Mouse (Mus musculus) heart, adult 2 months (tissue): ENCODE results near the gene Filip1.

ENCODE experiments used
- CTCF ChIP-seq: fragments of 200-600 bp; IDR thresholded peaks from 2 replicates; pipeline ENCODE4 v1.8.1; 2022; ENCODE audit warnings: antibody characterized with exemption, mild to moderate bottlenecking, moderate library complexity
- EP300 ChIP-seq: fragments of 200-500 bp; IDR thresholded peaks from 2 replicates; pipeline ENCODE4 v1.6.1; 2011; ENCODE audit warnings: low read depth, low read length, control low read depth; ENCODE audit not compliant: insufficient read depth
- POLR2A ChIP-seq: fragments of 200-500 bp; IDR thresholded peaks from 2 replicates; pipeline ENCODE4 v1.6.1; 2011; ENCODE audit warnings: mild to moderate bottlenecking, low read depth, low read length, control low read depth; ENCODE audit not compliant: insufficient read depth

DNA sequence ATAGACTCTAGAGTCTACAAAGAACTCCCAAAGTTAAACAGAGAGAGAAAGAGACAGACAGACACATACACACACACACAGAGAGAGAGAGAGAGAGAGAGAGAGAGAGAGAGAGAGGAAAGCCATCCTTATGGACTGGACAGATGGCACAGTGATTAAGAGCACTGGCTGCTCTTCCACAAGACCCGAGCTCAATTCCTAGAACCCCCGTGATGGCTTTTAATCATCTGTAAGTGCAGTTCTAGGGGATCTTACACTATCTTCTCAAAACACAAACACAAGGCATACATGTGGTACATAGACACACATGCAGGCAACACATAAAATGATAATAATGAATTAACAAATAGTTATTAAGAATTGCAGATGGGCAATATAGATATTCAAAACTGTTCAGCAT is 64.3 kb downstream of the Filip1 start:
- TF ChIP-seq CTCF (no peak), POLR2A (no peak), EP300 (no peak)
